Mouse (Mus musculus) hindbrain, embryonic 16.5 days (tissue): ENCODE results near the gene Bcl7c. TPM values are rescaled to one million over a fixed set of nuclear protein-coding genes. Genes with fewer than 3 reads are reported as not detected.

ENCODE experiments used
- ATAC-seq: fragments of 200-750 bp; cut with Nextera tagmentation; 2 replicates; pipeline ENCODE4 v1.8.0; 2017; ENCODE audit warnings: moderate TSS enrichment, moderate library complexity
- H3K27ac ChIP-seq: fragments of 300-500 bp; sonication (generic); 2 replicates; pipeline ENCODE4 v1.5.1; 2014; ENCODE audit warnings: low read depth, mild to moderate bottlenecking, control low read depth, low read length, moderate library complexity
- H3K27me3 ChIP-seq: fragments of 300-500 bp; sonication (generic); replicated peaks from 2 replicates; pipeline ENCODE4 v1.6.1; 2014; ENCODE audit warnings: low read length; ENCODE audit not compliant: control insufficient read depth, insufficient read depth
- H3K36me3 ChIP-seq: fragments of 300-500 bp; sonication (generic); 2 replicates; pipeline ENCODE4 v1.6.1; 2014; ENCODE audit warnings: mild to moderate bottlenecking, low read length, moderate library complexity, mixed read lengths; ENCODE audit not compliant: control insufficient read depth, insufficient read depth
- H3K4me1 ChIP-seq: fragments of 300-500 bp; sonication (generic); 2 replicates; pipeline ENCODE4 v1.6.1; 2014; ENCODE audit warnings: low read depth, low read length; ENCODE audit not compliant: control insufficient read depth, insufficient read depth
- H3K4me2 ChIP-seq: fragments of 300-500 bp; sonication (generic); 2 replicates; pipeline ENCODE4 v1.6.1; 2014; ENCODE audit warnings: mild to moderate bottlenecking, low read length, control low read depth, moderate library complexity
- H3K4me3 ChIP-seq: fragments of 300-500 bp; sonication (generic); 2 replicates; pipeline ENCODE4 v1.5.1; 2014; ENCODE audit warnings: mild to moderate bottlenecking, low read length, control low read depth, moderate library complexity
- H3K9ac ChIP-seq: fragments of 300-500 bp; sonication (generic); 2 replicates; pipeline ENCODE4 v1.6.1; 2014; ENCODE audit warnings: low read depth, mild to moderate bottlenecking, control low read depth, low read length, moderate library complexity
- H3K9me3 ChIP-seq: fragments of 300-500 bp; sonication (generic); 2 replicates; pipeline ENCODE4 v1.6.1; 2014; ENCODE audit warnings: mild to moderate bottlenecking, low read length, moderate library complexity; ENCODE audit not compliant: control insufficient read depth
- WGBS: fragments of 180-500 bp; shearing (Covaris S2); extraction: QIAGEN DNeasy Blood & Tissue Kit; methylation state at CpG from one replicate; pipeline ENCODE4 v1.1.7; 2014; 5-methylcytosine and 5-hydroxymethylcytosine counted together
- polyA plus RNA-seq: library from polyadenylated mRNA; unstranded; fragments of >200 nt; fragmentation: Nextera tagmentation; extraction: Ambion mirVana; gene quantifications from 2 replicates; pipeline ENCODE4 v1.2.1, GENCODE M21; 2015

Bcl7c gene
- polyA plus RNA-seq, 1 experiment from 2014 or later = 41.9 TPM

DNA sequence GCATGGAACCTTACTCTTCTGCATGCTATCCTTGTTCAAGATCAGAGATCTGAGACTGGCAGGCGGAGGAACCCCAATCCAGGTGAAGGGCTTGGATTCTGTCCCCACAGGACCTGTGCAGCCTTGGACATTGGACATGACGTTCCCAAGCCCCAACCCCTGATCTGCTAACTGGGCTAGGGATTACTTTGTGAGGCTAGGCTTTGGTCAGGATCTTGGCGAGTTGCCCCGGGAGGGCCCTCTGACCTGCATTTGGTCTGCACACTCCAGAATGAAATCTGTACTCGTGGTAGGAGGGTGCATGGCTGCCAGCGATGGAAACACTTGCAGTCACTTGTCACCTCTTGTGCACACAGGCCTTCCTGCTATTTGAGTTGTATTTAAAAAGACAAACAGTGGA lies 45.8 kb downstream of the Bcl7c start:
- Histone ChIP-seq H3K4me3 (no peak overlapping the region), H3K4me2 (no peak overlapping the region), H3K9me3 (no peaks in the 10 kb centered on the region), H3K4me1 (no peaks in the 10 kb centered on the region), H3K27ac (no peak overlapping the region), H3K36me3 (peaks cover 16% of the 10 kb centered on the region), H3K27me3 (no peaks in the 10 kb centered on the region), H3K9ac (no peak overlapping the region)
- ATAC-seq = no peak
- 85% methylated on average over 6 of the region's 6 CpGs for WGBS

DNA sequence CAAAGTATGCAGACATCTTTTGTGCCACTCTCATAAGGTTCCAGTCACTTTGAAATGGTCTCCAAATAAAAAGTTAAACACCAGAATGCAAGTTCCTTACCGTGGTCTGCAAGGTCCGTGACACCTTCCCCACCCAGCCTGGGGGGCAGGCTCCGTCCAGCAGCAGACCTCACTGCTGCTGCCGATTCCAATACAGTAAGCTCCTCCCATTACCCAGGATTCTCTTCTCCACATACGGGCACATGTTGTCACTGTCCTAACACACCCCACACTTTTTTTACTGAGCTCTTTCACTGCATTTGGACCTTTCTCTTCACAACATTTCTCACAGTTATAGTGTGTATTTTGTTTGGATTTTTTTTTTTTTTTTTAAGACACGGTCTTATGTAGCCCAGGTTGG lies 46.9 kb downstream of the Bcl7c start:
- ATAC-seq = no peak
- H3K4me1 ChIP-seq = no peaks in the 10 kb centered on the region
- WGBS = 85% methylated on average over 6 of the region's 6 CpGs

DNA sequence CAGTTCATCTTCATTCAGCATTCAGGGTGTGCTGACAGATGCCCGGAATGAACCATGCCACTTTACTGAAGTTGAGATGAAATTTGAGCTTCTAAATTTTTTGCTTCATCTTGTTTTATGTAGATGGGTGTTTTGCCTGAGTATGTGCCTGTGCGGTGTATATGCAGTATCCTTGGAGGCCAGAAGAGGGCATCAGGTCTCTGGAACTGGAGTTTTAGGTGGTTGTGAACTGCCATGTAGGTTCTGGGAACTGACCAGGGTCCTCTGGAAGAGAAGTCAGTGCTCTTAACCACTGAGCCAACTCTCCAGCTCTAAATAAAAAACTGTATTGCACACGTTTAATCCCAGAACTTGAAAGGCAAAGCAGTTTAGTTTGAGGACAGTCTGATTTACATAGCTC lies 47.9 kb downstream of the Bcl7c start:
- Histone ChIP-seq H3K9ac (no peak overlapping the region), H3K27me3 (no peaks in the 10 kb centered on the region), H3K4me2 (no peak overlapping the region), H3K4me3 (no peak overlapping the region), H3K9me3 (no peaks in the 10 kb centered on the region), H3K4me1 (no peaks in the 10 kb centered on the region), H3K27ac (no peak overlapping the region), H3K36me3 (peaks cover 7% of the 10 kb centered on the region; the same call in 1 of the 2 replicates)
- 90% methylated on average over 3 of the region's 3 CpGs for WGBS
- no peak for ATAC-seq

More for the DNA sequence above, 46.9 kb downstream of the Bcl7c start:
- H3K9ac ChIP-seq = no peak overlapping the region
- H3K4me3 ChIP-seq = no peak overlapping the region
- H3K27ac ChIP-seq = no peak overlapping the region
- no peaks in the 10 kb centered on the region for H3K9me3 ChIP-seq
- no peak overlapping the region for H3K4me2 ChIP-seq
- no peaks in the 10 kb centered on the region for H3K27me3 ChIP-seq
- H3K36me3 ChIP-seq = peaks cover 16% of the 10 kb centered on the region

DNA sequence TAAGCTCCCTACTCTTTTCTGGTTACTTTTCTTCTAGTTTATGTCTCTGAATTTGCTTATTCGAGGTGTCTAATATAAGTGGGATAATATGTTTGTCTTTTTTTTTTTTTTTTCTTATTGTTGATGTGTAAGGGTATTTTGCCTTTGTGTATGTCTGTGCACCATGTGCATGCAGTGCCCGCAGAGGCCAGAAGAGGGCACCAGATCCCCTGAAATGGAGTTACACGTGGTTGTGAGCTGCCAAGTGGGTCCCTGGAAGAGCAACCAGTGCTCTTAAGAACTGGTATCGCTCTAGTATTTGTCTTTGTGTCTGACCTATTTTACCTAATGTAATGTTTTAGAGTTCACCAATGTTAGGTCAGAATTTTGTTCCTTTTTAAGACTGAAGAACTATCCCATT lies 51.8 kb downstream of the Bcl7c start:
- H3K4me2 ChIP-seq = no peak overlapping the region
- WGBS = 39% methylated on average over 4 of the region's 4 CpGs
- H3K4me3 ChIP-seq = no peak overlapping the region
- no peaks in the 10 kb centered on the region for H3K36me3 ChIP-seq
- H3K27ac ChIP-seq = no peak overlapping the region
- H3K27me3 ChIP-seq = no peaks in the 10 kb centered on the region
- H3K4me1 ChIP-seq = no peaks in the 10 kb centered on the region
- no peaks in the 10 kb centered on the region for H3K9me3 ChIP-seq
- H3K9ac ChIP-seq = no peak overlapping the region
- ATAC-seq = no peak

DNA sequence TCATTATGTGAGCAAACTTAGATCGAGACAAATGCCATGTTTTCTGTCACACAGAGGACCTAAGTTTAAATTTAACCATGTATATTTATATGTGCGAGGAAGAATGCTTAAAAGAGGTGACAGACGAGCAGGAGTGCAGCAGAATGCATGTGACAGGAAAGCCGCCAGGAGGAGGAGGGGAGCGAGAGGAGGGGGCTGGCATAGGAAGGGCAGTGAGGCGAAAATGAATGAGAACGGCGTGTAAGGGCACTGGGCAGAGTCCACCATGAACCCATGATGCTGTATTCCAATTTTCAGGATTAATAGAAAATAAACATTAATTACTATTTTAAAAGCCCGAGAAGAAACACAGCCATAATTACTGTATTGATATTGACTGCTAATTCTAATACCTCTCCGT lies 54.4 kb downstream of the Bcl7c start:
- no peak for ATAC-seq
- 75% methylated on average over 10 of the region's 10 CpGs for WGBS

DNA sequence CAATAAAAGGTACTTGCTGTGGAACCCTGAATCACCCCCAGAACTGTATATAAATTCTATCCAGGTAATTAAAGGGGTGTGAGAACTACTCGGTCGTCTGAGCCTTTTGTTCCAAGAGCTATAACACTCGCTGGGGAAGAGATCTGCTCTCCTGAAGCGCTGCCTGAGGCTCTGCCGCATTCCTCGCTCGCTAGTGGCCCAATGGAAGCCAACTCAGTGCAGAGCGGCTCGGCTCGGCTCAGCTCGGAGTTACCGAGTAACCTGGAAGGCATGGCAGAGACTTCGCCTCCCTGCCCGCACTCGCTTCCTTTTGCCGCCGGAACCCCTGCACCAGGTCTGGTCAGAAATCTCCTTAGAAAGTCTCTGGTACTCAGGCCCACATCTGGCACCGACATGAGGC lies 56.7 kb downstream of the Bcl7c start:
- Histone ChIP-seq H3K9me3 (no peaks in the 10 kb centered on the region), H3K9ac (peak overlapping the region; percentile 41), H3K27ac (no peak overlapping the region), H3K4me2 (peak overlapping the region; percentile 39), H3K36me3 (no peaks in the 10 kb centered on the region), H3K4me1 (no peaks in the 10 kb centered on the region), H3K4me3 (no peak overlapping the region), H3K27me3 (no peaks in the 10 kb centered on the region)
- WGBS = 12% methylated on average over 18 of the region's 18 CpGs
- no peak for ATAC-seq

More for the DNA sequence above, 54.4 kb downstream of the Bcl7c start:
- Histone ChIP-seq H3K4me1 (no peaks in the 10 kb centered on the region), H3K4me3 (no peak overlapping the region), H3K36me3 (no peaks in the 10 kb centered on the region), H3K27me3 (no peaks in the 10 kb centered on the region), H3K27ac (no peak overlapping the region), H3K9ac (no peak overlapping the region), H3K4me2 (no peak overlapping the region), H3K9me3 (no peaks in the 10 kb centered on the region)

DNA sequence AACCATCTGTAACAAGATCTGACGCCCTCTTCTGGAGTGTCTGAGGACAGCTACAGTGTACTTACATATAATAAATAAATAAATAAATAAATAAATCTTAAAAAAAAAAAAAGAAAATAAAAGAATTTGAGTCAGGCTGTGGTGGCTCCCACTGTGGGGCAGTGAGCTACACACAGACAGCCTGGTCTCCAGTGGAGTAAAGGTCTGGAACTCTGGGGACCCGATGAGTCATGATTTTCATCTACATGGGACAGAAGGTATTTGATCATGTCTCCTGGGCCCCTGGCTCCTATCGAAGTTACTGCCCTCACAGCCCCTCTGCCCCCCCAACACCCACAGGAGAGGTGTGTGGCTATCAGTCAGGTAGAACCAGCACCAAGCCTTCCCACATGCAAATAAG lies 57.1 kb downstream of the Bcl7c start:
- H3K36me3 ChIP-seq = no peaks in the 10 kb centered on the region
- H3K27me3 ChIP-seq = no peaks in the 10 kb centered on the region
- no peaks in the 10 kb centered on the region for H3K4me1 ChIP-seq
- H3K4me3 ChIP-seq = no peak overlapping the region
- H3K4me2 ChIP-seq = no peak overlapping the region; the same call in 1 of the 2 replicates
- WGBS = 86% methylated on average over 2 of the region's 3 CpGs
- ATAC-seq = no peak
- H3K9ac ChIP-seq = no peak overlapping the region
- no peaks in the 10 kb centered on the region for H3K9me3 ChIP-seq
- no peak overlapping the region for H3K27ac ChIP-seq

DNA sequence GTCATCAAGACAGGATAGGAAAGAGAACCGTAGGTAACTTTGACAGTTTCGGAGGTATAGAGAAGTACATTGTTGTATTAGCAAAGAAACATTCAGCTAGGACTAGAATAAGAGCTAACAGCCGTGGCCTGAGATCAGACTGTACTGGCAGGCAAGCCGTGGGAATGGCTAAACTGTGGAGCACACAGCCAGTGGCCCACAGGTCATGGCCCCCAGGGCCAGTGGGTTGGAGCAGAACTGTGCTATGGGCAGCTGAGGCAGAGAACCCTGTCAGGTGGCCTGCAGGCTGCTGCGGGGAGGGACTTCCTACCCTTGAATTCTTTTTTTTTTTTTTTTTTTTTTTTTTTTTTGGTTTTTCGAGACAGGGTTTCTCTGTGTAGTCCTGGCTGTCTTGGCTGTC lies 59.5 kb downstream of the Bcl7c start:
- no peak overlapping the region for H3K27ac ChIP-seq
- 89% methylated on average over 5 of the region's 6 CpGs for WGBS

DNA sequence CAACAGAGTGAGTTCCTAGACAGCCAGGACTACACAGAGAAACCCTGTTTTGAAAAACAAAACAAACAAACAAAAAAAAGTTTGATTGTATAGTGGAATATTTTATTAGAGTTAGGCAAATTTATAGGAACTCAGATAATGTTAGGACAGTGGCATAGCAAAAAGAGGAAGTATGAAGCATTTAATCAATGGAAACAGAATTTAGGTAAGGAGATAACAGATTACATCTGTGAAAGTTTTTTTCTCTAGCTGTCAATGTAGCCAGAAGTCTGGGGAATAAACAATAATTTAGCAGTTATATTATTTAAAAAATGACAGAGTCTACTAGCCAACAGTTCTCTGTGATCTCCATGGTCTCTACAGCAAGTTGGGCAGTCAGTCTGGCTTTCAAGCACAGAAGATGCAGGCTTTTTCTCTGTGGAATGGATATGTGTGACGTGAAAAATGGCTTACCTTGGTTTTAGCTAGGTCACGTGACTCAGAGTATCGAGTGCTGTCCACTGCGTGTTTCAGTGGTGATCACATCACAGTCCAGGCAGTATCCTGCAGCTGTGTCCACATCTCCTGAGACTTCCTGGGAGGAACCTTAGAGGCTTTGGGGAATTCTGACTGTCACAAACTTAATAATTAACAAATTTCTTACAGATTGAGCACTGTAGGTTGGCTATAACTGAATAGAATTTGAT lies 60.1 kb downstream of the Bcl7c start:
- Histone ChIP-seq H3K4me3 (no peak overlapping the region), H3K4me2 (no peak overlapping the region), H3K27me3 (no peaks in the 10 kb centered on the region), H3K9ac (no peak overlapping the region), H3K27ac (no peak overlapping the region), H3K9me3 (no peaks in the 10 kb centered on the region), H3K36me3 (no peaks in the 10 kb centered on the region), H3K4me1 (no peaks in the 10 kb centered on the region)
- WGBS = 84% methylated on average over 4 of the region's 4 CpGs
- no peak for ATAC-seq

More for the DNA sequence above, 59.5 kb downstream of the Bcl7c start:
- no peaks in the 10 kb centered on the region for H3K4me1 ChIP-seq
- no peak overlapping the region for H3K4me2 ChIP-seq
- H3K9ac ChIP-seq = no peak overlapping the region
- no peak overlapping the region for H3K4me3 ChIP-seq
- no peak for ATAC-seq
- no peaks in the 10 kb centered on the region for H3K36me3 ChIP-seq
- H3K27me3 ChIP-seq = no peaks in the 10 kb centered on the region
- H3K9me3 ChIP-seq = no peaks in the 10 kb centered on the region
